Mouse (Mus musculus) urinary bladder, postnatal 25 days (tissue): Measurements from ENCODE around the gene Pmpca.
"Not testable (repeated sequence)": the region's sequence is repeated elsewhere in the genome, so short reads cannot be mapped to it uniquely, and the experiment has no call there.

Experiments
- DNase-seq: peaks from one replicate; pipeline ENCODE4 v3.0.0; 2022; ENCODE audit warnings: low spot score

The Pmpca gene

GRCm38 (mm10) chr2:26368572-26368971 lies 20.6 kb upstream of the Pmpca start:
- DNase-seq: no peak

- no peak for DNase-seq
These were observed 16.7 kb upstream of the Pmpca start for GRCm38 (mm10) chr2:26372396-26372795.

- peak; percentile 75 for DNase-seq
These were observed 8.9 kb upstream of the Pmpca start, which contains the start of gene Snapc4 for GRCm38 (mm10) chr2:26380131-26380771. Gene Snapc4, minus strand, starts transcription at chr2:26380653.

- DNase-seq: not testable (repeated sequence)
These were observed 8.3 kb upstream of the Pmpca start for GRCm38 (mm10) chr2:26380871-26381270.

GRCm38 (mm10) chr2:26387713-26388112 lies 1.4 kb upstream of the Pmpca start:
- DNase-seq: no peak

GRCm38 (mm10) chr2:26388682-26389153 lies 421 bp upstream of the Pmpca start:
- no peak for DNase-seq

- no peak for DNase-seq
These were observed 1.8 kb downstream of the Pmpca start for GRCm38 (mm10) chr2:26390954-26391353.

- DNase-seq: no peak
These were observed 2.5 kb downstream of the Pmpca start for GRCm38 (mm10) chr2:26391617-26392016.

- DNase-seq: no peak
These were observed 9.8 kb downstream of the Pmpca start for GRCm38 (mm10) chr2:26398978-26399377.

GRCm38 (mm10) chr2:26399647-26400046 lies 10.5 kb downstream of the Pmpca start:
- DNase-seq: no peak

GRCm38 (mm10) chr2:26400296-26400695 lies 11.2 kb downstream of the Pmpca start:
- DNase-seq: no peak

- DNase-seq: no peak
These were observed 11.9 kb downstream of the Pmpca start for GRCm38 (mm10) chr2:26401023-26401422.

- no peak for DNase-seq
These were observed 13.1 kb downstream of the Pmpca start for GRCm38 (mm10) chr2:26402265-26402664.

GRCm38 (mm10) chr2:26403306-26403705 lies 14.2 kb downstream of the Pmpca start:
- no peak for DNase-seq

- peak; percentile 100 for DNase-seq
These were observed 19.6 kb downstream of the Pmpca start, which contains the start of gene Inpp5e for GRCm38 (mm10) chr2:26408515-26409356. Gene Inpp5e, minus strand, starts transcription at chr2:26409203.

GRCm38 (mm10) chr2:26409362-26409761 lies 20.2 kb downstream of the Pmpca start:
- no peak for DNase-seq

- no peak for DNase-seq
These were observed 21.0 kb downstream of the Pmpca start for GRCm38 (mm10) chr2:26410091-26410490.

GRCm38 (mm10) chr2:26410931-26411411 lies 21.8 kb downstream of the Pmpca start:
- no peak for DNase-seq

- DNase-seq: no peak
These were observed 27.9 kb downstream of the Pmpca start for GRCm38 (mm10) chr2:26417066-26417465.

GRCm38 (mm10) chr2:26418120-26418519 lies 29.0 kb downstream of the Pmpca start:
- DNase-seq: no peak

GRCm38 (mm10) chr2:26421969-26422368 lies 32.8 kb downstream of the Pmpca start:
- DNase-seq: no peak

GRCm38 (mm10) chr2:26423086-26423485 lies 33.9 kb downstream of the Pmpca start:
- DNase-seq: no peak

- no peak for DNase-seq
These were observed 35.4 kb downstream of the Pmpca start for GRCm38 (mm10) chr2:26424541-26424940.
